Mouse (Mus musculus): ENCODE data around the gene Ralgapb.

DNA sequence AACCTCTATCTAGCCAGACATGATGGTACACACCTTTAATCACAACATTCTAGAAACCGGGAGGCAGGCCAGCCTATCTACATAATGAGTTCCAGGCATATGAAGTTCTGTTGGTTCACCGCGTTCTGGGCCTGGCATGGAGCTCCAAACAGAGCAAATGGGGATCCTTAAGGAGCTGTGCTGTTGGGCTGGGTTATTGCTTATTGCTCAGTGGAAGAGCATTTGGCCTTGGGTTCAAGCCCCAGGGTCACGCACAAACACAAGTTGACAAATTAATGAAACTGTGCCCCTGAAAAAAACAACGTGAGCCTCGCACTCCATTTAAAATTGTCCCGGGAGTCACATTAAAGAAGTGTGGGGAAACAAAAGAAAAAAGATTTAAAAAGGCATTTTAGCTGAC is 20.2 kb upstream of the Ralgapb start:
- TF ChIP-seq POLR2A (IDR thresholded peaks at IDR 0.05; ENCODE audit: insufficient read length, low read depth) (no peak), MAX (IDR thresholded peaks at IDR 0.05; ENCODE audit: low read depth) (no peak), TCF12 (IDR thresholded peaks at IDR 0.05; ENCODE audit: insufficient read depth, poor library complexity, severe bottlenecking) (no peak)

Data from myocyte (in vitro differentiated cells).